Mouse (Mus musculus) large intestine, adult 2 months (tissue): ENCODE measurements around the gene Vangl1. TPM values are rescaled to one million over a fixed set of nuclear protein-coding genes. Genes with fewer than 3 reads are reported as not detected.

Experiments
- DNase-seq: peaks from one replicate; pipeline ENCODE4 v3.0.0-alpha.2; 2012; ENCODE audit warnings: low read depth, low spot score
- WGBS: fragments of 180-500 bp; shearing (Covaris S2); methylation state at CpG from one replicate; pipeline ENCODE4 v1.1.7; 2018; 5-methylcytosine and 5-hydroxymethylcytosine counted together
- polyA plus RNA-seq: library from polyadenylated mRNA; depleted of rRNA; stranded (reverse); fragments of >200 nt; gene quantifications from 2 replicates; pipeline ENCODE4 v1.2.3, GENCODE M21; 2012

Gene Vangl1
- polyA plus RNA-seq, 1 experiment, result 6.5 TPM

DNA sequence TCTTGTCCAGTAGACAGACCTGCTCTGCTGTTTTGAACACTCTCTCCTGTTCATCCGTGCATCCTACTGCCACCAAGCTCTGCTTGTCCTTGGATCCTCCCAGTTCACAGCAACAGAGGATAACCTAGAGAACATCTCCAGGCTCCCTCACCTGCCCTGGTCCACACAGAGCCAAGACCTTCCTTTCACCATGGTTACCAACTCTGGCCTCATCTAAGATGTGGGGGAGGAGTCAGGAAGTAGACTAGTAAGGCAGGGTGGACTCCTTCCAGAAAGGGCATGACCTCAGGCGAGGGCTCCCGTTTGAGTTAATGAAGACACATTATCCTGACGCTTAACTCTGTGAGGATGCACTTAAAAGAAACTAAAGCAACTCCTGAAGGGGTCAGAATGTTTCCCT is 4.5 kb downstream of the Vangl1 start:
- DNase-seq, result no peak
- 62% methylated on average over 4 of the region's 4 CpGs for WGBS

DNA sequence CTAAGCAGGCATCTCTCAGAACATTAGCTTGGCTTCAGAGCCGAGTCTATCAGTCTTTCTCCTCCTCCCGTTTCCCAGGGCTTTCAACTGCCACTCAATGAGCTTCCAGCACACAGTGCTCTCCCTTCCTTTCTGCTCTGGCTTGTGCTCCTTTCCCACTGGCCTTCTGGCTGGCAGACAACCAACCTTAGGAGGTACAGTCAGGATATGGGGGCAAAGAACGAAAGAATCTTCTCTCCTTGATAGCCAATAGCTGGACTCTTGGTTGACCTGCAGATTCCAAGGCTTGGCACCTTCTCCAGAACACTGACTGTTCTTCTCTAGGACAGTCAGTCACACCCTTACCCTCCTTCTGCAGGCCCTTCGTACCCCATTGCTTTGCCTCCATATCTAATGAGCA is 5.3 kb downstream of the Vangl1 start:
- 67% methylated on average over 4 of the region's 4 CpGs for WGBS

DNA sequence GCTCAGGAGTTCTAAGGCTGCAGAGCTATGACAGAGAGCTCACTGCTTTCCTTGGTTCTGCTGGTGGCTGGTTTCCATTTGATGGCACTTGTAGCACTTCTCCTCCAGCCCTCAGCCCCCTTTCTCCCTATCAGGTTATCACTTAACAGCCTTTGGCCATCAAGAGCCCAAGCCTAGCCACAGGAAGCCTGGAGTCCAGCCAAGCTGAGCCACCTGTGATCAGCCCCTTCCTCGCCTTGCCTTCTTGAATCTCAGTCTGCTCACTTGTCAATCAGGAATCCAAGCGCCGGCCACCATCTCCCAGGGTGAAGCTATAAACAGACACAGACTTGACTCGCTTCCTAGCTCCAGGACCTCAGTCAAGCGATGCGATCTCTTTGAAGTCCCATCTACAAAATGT is 6.0 kb downstream of the Vangl1 start:
- WGBS, result 87% methylated on average over 6 of the region's 6 CpGs
- DNase-seq, result no peak

More for the DNA sequence above, 5.3 kb downstream of the Vangl1 start:
- no peak for DNase-seq

DNA sequence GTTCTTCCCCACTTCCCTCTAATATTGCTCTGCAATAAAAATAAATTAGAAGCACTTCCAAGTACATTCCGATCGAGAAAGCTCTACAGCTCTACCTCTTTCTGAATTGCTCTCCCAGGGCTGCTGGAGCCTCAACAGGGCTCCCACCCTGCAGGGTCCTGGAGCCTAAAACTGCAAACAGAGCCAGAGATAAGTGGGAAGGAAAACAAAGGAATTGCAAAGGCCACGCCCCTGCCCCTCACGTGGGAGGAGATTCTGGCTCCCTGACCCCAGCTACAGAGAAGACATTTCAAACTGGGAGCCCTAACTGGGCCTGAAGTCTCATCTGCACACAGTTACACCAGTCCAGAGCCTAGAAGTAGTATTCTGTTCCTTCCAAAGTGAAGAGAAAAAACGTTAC is 6.7 kb downstream of the Vangl1 start:
- 47% methylated on average over 5 of the region's 5 CpGs for WGBS

DNA sequence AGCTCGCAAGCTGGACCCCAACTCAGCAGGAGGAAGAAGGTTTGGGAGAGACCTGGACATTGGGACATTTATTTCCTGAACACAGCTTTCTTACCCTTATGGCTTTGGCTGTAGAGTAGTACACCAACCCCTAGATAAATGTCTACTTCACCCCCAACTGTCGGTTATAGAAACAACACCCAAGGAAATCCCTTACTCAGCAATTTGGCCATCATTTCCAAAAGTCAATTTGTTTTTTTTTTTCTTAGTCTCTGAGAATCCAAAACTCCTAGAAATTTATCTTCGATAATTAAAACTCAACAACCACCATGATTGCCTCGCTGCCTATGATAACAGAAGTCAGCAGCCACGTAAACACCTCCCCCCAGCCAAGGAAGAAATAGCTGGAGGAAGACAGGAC is 7.3 kb downstream of the Vangl1 start:
- no peak for DNase-seq
- 90% methylated on average over 5 of the region's 5 CpGs for WGBS

More for the DNA sequence above, 6.7 kb downstream of the Vangl1 start:
- DNase-seq, result no peak

DNA sequence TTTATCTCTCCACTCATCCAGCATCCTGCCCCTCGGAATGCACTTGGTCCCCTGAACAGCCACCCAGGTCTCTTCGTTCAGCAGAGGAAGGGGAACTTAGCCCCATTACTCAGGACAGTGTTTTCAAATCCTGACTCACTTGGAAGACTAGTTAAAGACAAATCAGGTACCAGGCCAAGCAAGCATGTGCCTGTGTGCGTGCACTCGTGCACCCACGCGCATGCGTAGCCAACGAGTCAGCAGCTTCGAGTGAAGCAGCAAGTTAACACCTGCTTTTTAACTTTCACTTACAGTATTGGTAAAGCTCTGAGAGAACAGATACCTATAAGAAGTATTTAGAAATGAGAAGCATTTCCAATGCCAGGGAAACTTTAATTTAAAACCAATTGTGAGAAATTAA is 8.3 kb downstream of the Vangl1 start:
- no peak for DNase-seq
- WGBS, result 89% methylated on average over 9 of the region's 9 CpGs

DNA sequence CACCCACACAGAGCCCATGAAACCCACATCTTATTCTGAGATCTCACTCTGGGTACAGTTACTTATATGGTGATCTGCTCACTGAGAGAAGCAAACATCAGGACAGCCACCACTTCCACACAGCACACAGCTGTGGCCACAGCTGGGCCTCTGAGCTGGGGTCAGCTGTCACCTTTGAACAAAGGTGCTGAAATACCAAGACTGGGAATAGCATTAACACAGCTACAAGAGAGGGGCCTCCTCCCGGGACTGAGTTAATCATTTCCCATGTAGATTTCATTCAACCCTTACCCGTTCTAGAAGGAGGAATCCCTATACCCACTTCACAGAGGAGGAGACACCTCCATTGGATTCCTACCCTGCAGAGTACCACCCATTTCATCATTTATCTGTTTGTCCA is 8.7 kb downstream of the Vangl1 start:
- no peak for DNase-seq
- WGBS, result 33% methylated on average over 2 of the region's 2 CpGs

DNA sequence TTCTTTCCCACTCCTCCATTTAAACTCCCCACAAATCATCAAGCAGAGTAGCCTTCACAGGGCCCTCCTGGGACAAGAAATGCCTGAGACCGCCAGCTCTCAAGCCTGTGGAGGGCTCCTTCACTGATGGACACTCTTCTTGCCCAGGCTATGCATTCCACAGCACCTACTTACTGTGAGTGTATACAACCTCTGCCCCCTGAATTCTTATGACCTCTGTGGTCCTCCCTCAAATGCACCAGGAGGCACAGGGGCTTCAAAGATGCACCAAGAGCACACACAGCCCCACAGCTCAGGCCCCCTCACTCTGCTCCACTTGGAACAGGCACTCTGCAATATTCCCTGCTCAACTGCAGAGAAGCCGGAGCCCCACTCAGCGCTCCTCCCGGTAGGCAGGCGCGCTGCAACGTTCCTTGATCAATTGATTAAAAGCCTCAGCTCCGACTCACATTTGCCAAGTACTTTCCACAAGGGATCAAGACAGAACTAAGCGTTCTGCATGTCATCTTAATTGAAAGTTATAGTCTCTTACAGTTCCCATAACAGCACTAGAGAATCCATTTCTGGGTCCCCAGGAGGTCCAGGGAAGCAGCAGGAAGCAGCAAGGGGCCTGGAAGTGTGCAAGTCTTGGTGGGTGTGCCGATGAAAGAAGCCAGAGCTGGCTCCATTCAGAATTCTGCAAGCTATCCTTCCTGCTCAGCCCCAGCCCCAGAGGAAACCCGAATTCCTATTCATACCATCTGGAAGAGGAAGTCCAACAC is 10.0 kb downstream of the Vangl1 start:
- DNase-seq, result no peak
- WGBS, result 65% methylated on average over 11 of the region's 11 CpGs

DNA sequence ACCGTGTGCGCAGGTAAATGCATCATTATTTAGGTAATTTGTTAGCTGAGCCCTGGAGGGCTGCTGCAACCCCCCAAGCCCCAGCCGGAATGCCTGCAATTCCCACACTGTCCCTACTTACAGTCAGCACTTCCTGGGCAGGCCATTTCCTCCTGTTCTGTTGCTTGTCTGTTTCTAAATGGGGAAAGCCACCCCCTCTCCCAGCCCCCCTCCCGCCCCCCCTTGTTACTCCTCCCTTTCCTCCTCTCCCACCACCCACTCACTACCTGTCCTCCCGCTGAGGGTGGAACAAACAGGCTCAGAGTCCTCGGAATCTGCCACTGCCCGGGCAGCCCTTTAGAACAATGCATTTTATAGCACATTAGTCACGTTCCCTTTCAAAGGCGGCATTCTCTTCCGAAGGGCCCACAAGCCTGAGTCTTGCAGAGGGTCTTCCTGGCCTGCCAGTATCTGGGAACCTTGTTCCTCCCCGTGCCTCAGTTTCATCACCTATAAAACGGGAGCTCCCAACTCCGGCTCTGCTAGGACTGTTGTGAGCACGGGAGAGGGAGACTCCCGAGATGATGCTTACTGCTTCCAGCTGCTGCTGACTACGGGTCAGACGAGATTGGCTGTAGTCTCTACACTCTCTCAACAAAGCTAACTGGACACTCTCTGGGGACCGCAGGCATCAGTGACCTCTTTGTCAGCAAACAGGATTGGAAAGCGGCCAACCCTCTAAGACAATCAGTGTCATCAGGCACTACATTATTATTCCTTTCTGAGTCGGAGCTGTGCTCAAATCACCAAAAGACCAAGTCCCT is 10.8 kb downstream of the Vangl1 start:
- 54% methylated on average over 20 of the region's 20 CpGs for WGBS
- DNase-seq, result no peak

DNA sequence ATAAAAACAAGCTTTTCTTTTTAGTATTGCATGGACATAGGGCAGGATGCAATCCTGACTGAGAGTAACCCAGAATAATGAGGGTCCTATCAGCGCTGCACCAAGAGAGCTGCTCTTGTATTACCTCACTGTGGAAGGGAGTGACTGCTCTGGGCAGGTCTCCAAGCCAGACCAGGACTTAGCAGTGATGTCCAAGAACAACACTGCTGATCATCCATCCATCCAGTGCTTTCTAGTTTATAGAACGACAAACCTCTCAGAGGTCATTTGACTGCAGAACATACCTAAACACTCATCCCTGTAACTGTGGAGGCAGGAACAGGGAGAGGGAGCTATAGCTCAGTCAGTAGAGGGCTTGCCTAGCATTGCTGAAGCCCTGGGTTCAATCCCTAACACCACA is 11.9 kb downstream of the Vangl1 start:
- WGBS, result 63% methylated on average over 2 of the region's 2 CpGs
- DNase-seq, result no peak

DNA sequence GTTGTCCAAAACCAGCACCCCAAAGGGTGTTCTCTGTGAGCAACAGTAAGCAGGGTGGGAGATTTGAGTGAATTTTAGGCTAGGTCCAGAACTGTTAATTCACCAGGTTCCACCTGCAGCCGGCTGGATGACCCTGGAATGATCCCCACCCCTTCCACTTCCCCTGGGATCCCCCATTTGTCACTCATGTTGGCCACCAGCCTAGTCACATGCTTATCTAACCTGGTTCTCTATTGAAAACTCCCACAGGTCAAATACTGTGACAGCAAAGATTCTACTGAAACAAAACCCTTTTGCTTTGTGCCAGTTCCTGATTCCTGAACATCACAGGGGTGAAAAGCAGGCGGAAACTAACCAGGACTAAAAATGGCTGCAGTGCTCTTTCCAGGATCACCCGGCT is 12.9 kb downstream of the Vangl1 start:
- DNase-seq, result no peak
- WGBS, result 82% methylated on average over 3 of the region's 3 CpGs

DNA sequence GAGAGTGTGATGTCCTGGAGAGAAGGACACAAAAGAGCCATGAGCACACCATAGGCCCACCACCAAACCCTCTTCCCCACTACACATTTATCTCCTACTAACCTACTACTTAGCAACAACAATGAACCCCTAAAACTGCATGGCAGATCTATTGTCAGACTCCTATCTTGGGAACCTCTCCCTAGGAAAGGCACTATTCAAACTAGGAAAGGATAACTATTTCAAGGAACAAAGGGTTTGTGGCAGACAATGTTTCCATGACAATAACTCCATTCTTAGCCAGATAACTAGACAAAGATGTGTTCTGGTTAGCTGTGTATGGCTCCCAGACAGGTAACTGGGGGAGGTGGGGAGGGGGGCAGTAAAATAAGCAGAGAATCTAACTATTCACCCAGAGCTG is 13.9 kb downstream of the Vangl1 start:
- DNase-seq, result no peak

DNA sequence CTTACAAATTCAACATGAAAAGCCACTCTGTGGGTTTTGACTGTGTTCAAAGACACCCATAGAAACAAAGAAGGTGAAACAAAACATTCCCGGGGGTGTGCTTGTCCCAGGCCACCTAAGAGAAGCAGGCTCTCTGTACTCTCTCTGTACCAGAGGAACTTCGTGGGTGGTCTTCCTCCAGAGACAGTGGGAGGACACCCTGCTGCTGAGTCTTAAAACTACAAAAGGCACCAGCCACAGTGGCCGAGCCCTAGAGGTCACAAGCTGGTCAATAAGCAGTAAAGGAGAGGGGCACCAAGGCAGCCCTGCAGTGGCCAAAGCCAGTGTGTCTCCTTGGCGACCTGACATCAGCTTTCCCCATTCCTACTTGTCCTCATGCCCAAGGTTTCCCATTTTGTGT is 14.5 kb downstream of the Vangl1 start:
- no peak for DNase-seq
- WGBS, result 69% methylated on average over 4 of the region's 4 CpGs

DNA sequence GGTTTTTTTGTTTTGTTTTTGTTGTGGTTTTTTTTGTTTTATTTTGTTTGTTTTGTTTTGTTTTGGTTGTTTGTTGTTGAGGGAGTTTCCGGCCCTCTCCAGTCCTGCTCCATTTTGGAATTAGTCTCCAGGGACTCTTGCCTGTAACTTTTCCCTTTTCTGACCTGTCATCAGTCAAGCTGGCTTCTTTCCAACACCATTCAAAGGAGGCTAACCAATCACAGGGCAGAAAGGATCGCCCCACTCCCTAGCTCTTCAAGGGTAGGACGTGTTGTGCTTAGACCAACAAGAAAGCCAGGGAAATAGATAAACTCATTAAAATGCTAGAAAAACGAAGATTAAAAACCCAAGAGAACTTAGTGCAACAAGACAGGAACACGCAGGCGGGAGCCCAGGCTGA is 15.5 kb downstream of the Vangl1 start:
- no peak for DNase-seq
- 74% methylated on average over 6 of the region's 6 CpGs for WGBS

DNA sequence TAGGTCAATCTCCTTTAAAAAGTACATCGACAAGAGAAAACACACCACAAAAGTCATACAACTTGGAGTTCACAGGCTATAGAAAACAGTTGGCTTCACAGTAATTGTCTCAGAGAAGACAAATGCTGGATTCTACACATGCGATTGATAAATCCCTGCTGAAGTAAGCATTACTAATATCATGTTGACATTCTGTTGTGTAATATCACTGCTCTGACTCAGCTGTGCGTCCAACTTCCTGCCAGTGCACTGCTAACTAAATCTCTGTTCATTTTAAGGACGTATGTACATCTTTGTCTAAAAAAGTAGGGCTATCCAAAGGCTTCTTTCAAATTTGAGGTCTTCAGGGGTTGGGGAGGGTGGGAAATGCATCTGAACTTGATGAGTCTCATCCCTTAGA is 17.1 kb downstream of the Vangl1 start:
- DNase-seq, result no peak
- 75% methylated on average over 4 of the region's 4 CpGs for WGBS

DNA sequence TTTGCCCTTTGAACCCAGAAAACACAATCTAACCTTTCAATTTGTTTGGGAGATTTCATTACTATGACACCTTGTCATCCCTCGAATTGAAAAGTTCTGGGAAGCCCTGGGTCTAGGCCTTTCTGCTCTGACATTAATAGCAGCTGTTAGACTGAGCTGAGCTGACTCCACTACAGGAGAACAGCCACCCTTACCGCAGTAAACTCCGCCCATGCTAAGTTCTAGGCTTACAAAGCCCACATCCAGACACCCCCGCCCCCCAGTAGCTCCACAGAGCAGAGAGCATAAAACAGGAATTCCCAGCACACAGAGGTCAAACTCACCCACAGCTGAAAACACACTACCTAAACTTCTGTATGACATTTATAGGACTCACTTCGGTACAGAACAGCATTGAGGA is 19.8 kb downstream of the Vangl1 start:
- DNase-seq, result no peak
- WGBS, result 63% methylated on average over 5 of the region's 5 CpGs

DNA sequence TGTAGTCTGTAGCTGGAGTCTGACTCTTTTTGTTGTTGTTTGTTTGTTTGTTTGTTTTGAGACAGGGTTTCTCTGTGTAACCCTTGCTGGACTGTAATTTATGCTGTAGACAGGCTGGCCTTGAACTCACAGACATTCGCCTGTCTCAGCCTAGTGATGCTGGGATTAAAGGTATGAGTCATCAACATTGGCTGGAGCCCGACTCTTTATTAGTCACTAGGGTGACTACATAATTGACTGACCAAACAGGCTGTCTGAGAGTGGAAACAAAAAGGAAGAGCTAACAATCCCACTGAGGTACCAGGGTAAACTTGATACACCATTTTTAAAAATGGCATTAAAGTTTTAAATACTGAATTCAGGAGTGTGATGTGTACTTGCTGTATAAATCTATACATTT is 21.9 kb downstream of the Vangl1 start:
- 66% methylated on average over 2 of the region's 2 CpGs for WGBS
- DNase-seq, result no peak

DNA sequence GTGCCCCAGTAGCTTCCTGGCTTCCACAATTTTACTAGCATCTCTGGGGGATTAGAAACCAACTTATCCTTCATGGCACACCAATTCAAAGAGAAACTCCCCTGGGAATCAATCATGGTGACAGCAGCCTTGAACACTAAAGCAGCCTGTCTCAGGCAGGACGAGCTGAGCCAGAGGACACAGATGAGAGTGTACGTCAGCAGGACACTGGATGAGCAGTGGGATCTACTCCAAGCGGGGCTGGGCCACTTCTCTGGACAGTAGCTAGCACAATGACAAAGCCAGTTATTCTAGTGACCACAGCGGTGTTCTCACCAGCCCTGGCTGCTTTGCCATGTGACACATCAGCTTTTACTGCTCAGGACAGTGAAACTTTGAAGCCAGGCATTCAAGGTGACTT is 23.3 kb downstream of the Vangl1 start:
- DNase-seq, result no peak
- WGBS, result 86% methylated on average over 4 of the region's 4 CpGs

DNA sequence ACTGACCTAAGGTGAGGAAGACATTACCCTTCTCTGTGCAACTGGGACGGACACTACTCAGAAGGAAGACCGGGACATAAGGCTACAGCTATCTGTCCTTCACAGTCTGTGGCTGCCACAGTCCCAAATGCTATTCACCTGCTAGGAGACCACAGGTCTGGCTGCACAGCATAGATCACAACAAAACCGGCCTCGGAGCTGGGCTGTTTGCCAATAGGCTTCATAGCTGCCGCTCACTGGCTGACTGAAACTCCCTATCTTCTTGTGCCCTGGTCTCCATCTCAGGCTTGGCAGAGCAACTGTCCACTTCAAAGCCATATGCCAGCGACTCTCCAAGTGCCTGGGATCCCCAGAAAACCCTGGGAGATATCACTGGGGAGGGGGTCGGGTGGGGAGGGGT is 23.7 kb downstream of the Vangl1 start:
- no peak for DNase-seq
- 76% methylated on average over 7 of the region's 7 CpGs for WGBS

DNA sequence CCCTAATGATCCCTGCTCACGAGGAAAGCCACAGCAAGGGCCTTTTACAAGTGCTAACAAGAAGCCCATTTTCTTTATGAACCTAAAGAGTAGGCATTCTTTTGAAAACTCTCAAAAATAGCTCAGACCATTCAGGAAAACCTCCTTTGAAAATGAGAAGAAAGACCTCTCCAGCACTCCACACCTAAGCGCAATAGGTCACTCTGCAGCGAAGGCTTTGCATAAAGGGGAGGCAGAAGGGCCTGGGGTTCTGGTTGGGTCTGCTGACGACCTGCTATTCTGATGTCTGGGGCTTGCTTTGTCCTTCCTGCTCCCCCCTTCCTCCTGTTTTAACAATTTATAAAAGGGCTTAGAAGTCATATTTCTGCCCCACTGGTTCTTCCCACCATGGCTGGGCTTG is 24.6 kb downstream of the Vangl1 start:
- no peak for DNase-seq
- 91% methylated on average over 4 of the region's 4 CpGs for WGBS

DNA sequence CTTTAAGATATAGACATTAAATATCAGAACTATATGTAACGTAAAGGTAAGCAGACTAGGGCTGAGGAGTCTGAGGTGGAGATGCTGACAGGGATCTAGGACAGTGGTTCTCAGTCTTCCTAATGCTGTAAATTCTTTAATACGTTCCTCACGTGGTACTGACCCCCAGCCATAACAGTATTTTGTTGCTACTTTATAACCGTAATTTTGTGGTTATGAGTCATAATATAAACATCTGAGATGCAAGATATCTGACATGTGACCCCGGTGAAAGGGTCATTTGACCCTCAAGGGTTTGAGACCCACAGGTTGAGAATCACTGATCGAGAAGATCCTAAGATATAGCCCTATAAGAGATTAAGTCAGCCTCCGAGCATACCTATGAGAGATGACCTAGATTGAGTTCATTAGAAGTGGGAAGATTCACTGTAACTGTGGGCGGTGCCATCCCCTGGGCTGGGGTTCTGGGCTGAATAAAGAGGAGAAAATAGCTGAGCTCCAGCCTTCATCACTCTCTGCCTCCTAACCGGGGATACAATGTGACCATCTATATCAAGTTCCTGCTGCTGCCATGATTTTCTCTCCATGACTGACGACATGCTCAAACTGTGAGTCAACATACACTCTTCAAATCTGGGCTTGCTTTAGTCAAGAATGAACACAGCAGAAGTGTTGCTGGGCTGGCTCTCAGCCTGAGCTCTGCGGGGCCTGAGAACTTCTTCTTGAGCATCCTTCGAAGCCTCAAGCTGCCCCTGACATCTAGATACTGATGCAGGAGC is 26.5 kb downstream of the Vangl1 start:
- 86% methylated on average over 12 of the region's 12 CpGs for WGBS

More for the DNA sequence above, 26.5 kb downstream of the Vangl1 start:
- DNase-seq, result no peak
